Comparison of ENCODE assay signal across 9 mouse cellular contexts in the genomic region with DNA sequence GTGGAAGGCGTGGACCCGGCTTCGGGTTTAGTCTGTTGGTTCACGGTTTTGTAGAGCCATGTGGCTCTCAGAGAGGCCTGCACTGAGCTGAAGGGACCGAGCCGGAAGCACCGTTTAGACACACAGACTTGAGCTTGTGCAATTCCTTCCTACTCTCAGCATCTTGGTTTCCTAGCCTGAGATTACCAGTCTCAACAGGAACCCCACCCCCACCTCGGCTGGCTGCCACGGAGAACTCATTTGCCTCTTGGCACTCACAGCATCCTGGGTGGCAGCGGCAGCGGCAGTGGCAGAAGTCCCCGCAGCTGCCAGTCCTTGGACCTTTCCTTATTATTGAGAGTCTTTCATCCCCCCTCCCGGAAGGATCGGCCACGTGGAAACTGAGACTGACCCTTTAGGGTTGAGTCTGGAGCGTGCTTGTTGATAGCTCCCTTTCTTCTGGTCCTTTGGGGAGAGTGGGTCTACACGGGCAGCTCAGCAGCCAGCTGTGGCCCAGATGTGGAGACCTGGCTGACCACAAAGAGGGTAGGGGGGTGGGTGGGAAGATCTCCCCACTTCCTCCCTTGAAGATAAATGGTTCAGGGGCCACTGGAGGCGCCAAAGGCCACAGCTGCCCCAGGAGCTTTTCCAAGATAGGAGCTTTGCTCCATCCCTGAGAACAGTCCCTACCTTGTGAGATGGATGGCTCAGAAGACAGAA. TPM values are rescaled to one million over a fixed set of nuclear protein-coding genes. Genes with fewer than 3 reads are reported as not detected.
DNase-seq lines count a peak whose midpoint lies in the region; ATAC-seq and TF ChIP-seq lines count a peak whose summit lies in the region.
"Had no signal": no experiment of that assay in that cellular context is flagged by ENCODE, and none has a peak within 500 bp of the region (broad histone marks: within the 10 kb centered on the region; RNA-seq: fewer than 3 reads in every experiment).

No protein-coding gene starts in this region.

- H3K9me3 ChIP-seq in heart, embryonic 13.5 days: no peaks in the 10 kb centered on the region

- TF ChIP-seq CTCF in thymus, adult 2 months (IDR thresholded peaks at IDR 0.05; ENCODE audit: borderline replicate concordance, control insufficient read depth, extremely low read depth, insufficient read depth, low read length, poor library complexity): no peak

- peaks cover 48% of the 10 kb centered on the region for H3K4me1 ChIP-seq in heart, embryonic 13.5 days
- peaks cover 4% of the 10 kb centered on the region; the same call in 1 of the 2 replicates for H3K4me1 ChIP-seq in thymus, adult 2 months (replicated peaks; ENCODE audit: control insufficient read depth, insufficient read depth, low read length)

- no peak overlapping the region for H3K9ac ChIP-seq in heart, embryonic 13.5 days

- H3K4me2 ChIP-seq in heart, embryonic 13.5 days: no peak overlapping the region

- no peak for DNase-seq in heart, adult 8-10 months (ENCODE audit: low spot score)
- peak; percentile 13 for DNase-seq in T-cell, adult 2 months (ENCODE audit: low spot score)
- DNase-seq in kidney, postnatal 4 days: peak; percentile 37 to 60
- DNase-seq in lung, postnatal 14 days: peak; percentile 47
- no peak for DNase-seq in c-Kit-positive CD71-positive TER-119-positive erythroid progenitor cells, embryonic 14.5 days (ENCODE audit: low spot score)
- DNase-seq in thymus, adult 2 months: no peak

- H3K36me3 ChIP-seq in heart, embryonic 13.5 days: no peaks in the 10 kb centered on the region
- H3K36me3 ChIP-seq in thymus, adult 2 months (ENCODE audit: control insufficient read depth, insufficient read depth, low read length): no peaks in the 10 kb centered on the region

- no peaks in the 10 kb centered on the region for H3K27me3 ChIP-seq in heart, embryonic 13.5 days (replicated peaks)
- H3K27me3 ChIP-seq in thymus, adult 2 months (ENCODE audit: control insufficient read depth, insufficient read depth, low read length): no peaks in the 10 kb centered on the region

- WGBS in heart, embryonic 13.5 days: 49% methylated on average over 18 of the region's 18 CpGs
- 14% methylated on average over 18 of the region's 18 CpGs for WGBS in thymus, adult 2 months

- H3K4me3 ChIP-seq in heart, embryonic 13.5 days: no peak overlapping the region
- H3K4me3 ChIP-seq in thymus, adult 2 months (ENCODE audit: control insufficient read depth, insufficient read depth, low read length): no peak overlapping the region

- ATAC-seq in heart, embryonic 13.5 days (ENCODE audit: extremely low read depth, insufficient number of reproducible peaks, low FRiP score, low TSS enrichment): no peak
- ATAC-seq in cerebellum, adult (ENCODE audit: insufficient number of reproducible peaks, low FRiP score, low TSS enrichment): no peak
- ATAC-seq: Patski had no signal

- peak overlapping the region; percentile 43; the same call in 1 of the 2 replicates for H3K27ac ChIP-seq in heart, embryonic 13.5 days (replicated peaks)
- H3K27ac ChIP-seq in thymus, adult 2 months (ENCODE audit: control insufficient read depth, insufficient read depth, low read length): no peak overlapping the region

- no peak for TF ChIP-seq POLR2A in thymus, adult 2 months (IDR thresholded peaks at IDR 0.05; ENCODE audit: control insufficient read depth, extremely low read depth, insufficient read depth, low read length, poor library complexity)

RNA-seq across cellular contexts. Expression of a gene that starts 24.0 kb away (rescaled TPM):
- polyA plus RNA-seq in heart, embryonic 13.5 days (2015; fragmentation: Nextera tagmentation; extraction: Ambion mirVana): 15.6 and 19.4 TPM in 2 replicates
- total RNA-seq in heart, adult 8-10 months (2022): 1 to 10 TPM; 3.7 to 6.6 (median 6.3) TPM
- polyA plus RNA-seq in thymus, adult 2 months (2012; rRNA removed): 1.9 and 2.1 TPM in 2 replicates

Comparison
In these comparisons a context has a peak if more than half of its experiments do, and no peak if none do; other contexts are left out.
1. DNase-seq: peak in T-cell, adult 2 months (single experiment), kidney, postnatal 4 days (2 of 2) and lung, postnatal 14 days (single experiment); none in heart, adult 8-10 months (single experiment), c-Kit-positive CD71-positive TER-119-positive erythroid progenitor cells, embryonic 14.5 days (single experiment) and thymus, adult 2 months (single experiment).